Mouse (Mus musculus): ENCODE measurements around the gene Svopl.

Gene Svopl

GRCm38 (mm10) chr6:38032801-38033566, 13.8 kb downstream of the Svopl start:
- DNase-seq (ENCODE audit: extremely low read depth, low read depth, low spot score), result no peak

GRCm38 (mm10) chr6:38031924-38032540, 14.8 kb downstream of the Svopl start:
- no peak for DNase-seq (ENCODE audit: extremely low read depth, low read depth, low spot score)

GRCm38 (mm10) chr6:38028205-38028604, 18.6 kb downstream of the Svopl start:
- no peak for DNase-seq (ENCODE audit: extremely low read depth, low read depth, low spot score)

- no peak for DNase-seq (ENCODE audit: extremely low read depth, low read depth, low spot score)
Measured at GRCm38 (mm10) chr6:38027771-38028170, 19.0 kb downstream of the Svopl start.

- no peak for DNase-seq (ENCODE audit: extremely low read depth, low read depth, low spot score)
Measured at GRCm38 (mm10) chr6:38023284-38023683, 23.5 kb downstream of the Svopl start.

- no peak for DNase-seq (ENCODE audit: extremely low read depth, low read depth, low spot score)
Measured at GRCm38 (mm10) chr6:38021406-38021805, 25.4 kb downstream of the Svopl start.

- DNase-seq (ENCODE audit: extremely low read depth, low read depth, low spot score), result no peak
Measured at GRCm38 (mm10) chr6:38012829-38013228, 34.0 kb downstream of the Svopl start.

GRCm38 (mm10) chr6:38007459-38007858, 39.3 kb downstream of the Svopl start:
- DNase-seq (ENCODE audit: extremely low read depth, low read depth, low spot score), result no peak

GRCm38 (mm10) chr6:37967386-37967785, 79.4 kb downstream of the Svopl start:
- DNase-seq (ENCODE audit: extremely low read depth, low read depth, low spot score), result no peak

- DNase-seq (ENCODE audit: extremely low read depth, low read depth, low spot score), result no peak
Measured at GRCm38 (mm10) chr6:37951306-37951705, 95.5 kb downstream of the Svopl start.

GRCm38 (mm10) chr6:37936498-37936897, 110.3 kb downstream of the Svopl start:
- DNase-seq (ENCODE audit: extremely low read depth, low read depth, low spot score), result no peak

Measured in fat pad, adult 2 months (tissue).